Mouse (Mus musculus): Measurements from ENCODE around the gene Fthl17b. TPM values are rescaled to one million over a fixed set of nuclear protein-coding genes. Genes with fewer than 3 reads are reported as not detected.
"Not testable (repeated sequence)": the region's sequence is repeated elsewhere in the genome, so short reads cannot be mapped to it uniquely, and the experiment has no call there.

Fthl17b gene
- polyA plus RNA-seq (2015; fragmentation: Nextera tagmentation; extraction: Ambion mirVana): not detected in 2 replicates

DNA sequence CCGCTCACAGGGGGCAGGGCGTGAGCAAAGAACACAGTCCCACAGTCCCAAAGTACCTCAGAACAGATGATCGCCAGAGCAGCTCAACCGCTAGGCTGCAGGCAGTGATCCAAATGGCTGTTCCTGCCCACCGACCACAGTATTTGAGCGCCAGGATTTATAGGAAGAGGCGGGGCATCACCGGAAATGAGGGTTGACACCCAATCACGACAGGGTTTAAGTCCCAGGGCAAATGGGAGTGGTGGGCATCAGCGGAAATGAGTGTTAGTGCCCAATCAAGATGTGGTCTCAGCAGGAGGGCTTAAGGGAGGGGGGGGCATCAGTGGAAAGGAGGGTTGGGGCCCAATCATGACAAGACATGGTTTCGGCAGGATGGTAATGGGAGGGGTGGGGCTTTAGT, at the start of gene Fthl17b:
TSS of gene Fthl17b (minus strand) at position 101 of the 400 bp plus-strand sequence.
- not testable (repeated sequence) for H3K9me3 ChIP-seq (replicated peaks); H3K4me3 ChIP-seq (replicated peaks); H3K9ac ChIP-seq (replicated peaks); H3K27ac ChIP-seq (replicated peaks); H3K4me1 ChIP-seq; ATAC-seq (ENCODE audit: low FRiP score); H3K36me3 ChIP-seq; H3K4me2 ChIP-seq; H3K27me3 ChIP-seq (replicated peaks)
- 96% methylated on average over 4 of the region's 11 CpGs for WGBS

DNA sequence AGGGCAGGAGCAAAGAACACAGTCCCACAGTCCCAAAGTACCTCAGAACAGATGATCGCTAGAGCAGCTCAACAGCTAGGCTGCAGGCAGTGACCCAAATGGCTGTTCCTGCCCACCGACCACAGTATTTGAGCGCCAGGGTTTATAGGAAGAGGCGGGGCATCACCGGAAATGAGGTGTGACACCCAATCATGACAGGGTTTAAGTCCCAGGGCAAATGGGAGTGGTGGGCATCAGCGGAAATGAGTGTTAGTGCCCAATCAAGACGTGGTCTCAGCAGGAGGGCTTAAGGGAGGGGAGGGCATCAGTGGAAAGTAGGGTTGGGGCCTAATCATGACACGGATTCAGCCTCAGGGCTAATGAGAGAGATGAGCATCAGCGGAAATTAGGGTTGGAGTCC, 23.9 kb upstream of the Fthl17b start, which contains the start of gene Fthl17d:
TSS of gene Fthl17d (minus strand) at position 101 of the 400 bp plus-strand sequence.
- H3K27me3 ChIP-seq (replicated peaks); H3K4me1 ChIP-seq; H3K27ac ChIP-seq (replicated peaks); H3K4me2 ChIP-seq; H3K9ac ChIP-seq (replicated peaks); H3K9me3 ChIP-seq (replicated peaks); H3K36me3 ChIP-seq; ATAC-seq (ENCODE audit: low FRiP score); H3K4me3 ChIP-seq (replicated peaks): not testable (repeated sequence)
- no CpG with 5 or more reads among the region's 9 CpGs for WGBS

DNA sequence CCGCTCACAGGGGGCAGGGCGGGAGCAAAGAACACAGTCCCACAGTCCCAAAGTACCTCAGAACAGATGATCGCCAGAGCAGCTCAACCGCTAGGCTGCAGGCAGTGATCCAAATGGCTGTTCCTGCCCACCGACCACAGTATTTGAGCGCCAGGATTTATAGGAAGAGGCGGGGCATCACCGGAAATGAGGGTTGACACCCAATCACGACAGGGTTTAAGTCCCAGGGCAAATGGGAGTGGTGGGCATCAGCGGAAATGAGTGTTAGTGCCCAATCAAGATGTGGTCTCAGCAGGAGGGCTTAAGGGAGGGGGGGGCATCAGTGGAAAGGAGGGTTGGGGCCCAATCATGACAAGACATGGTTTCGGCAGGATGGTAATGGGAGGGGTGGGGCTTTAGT, 13.7 kb upstream of the Fthl17b start, which contains the start of gene Fthl17c:
TSS of gene Fthl17c (minus strand) at position 101 of the 400 bp plus-strand sequence.
- not testable (repeated sequence) for H3K4me2 ChIP-seq; H3K4me3 ChIP-seq (replicated peaks); H3K36me3 ChIP-seq; H3K9ac ChIP-seq (replicated peaks); ATAC-seq (ENCODE audit: low FRiP score); H3K9me3 ChIP-seq (replicated peaks); H3K4me1 ChIP-seq; H3K27ac ChIP-seq (replicated peaks); H3K27me3 ChIP-seq (replicated peaks)
- no CpG with 5 or more reads among the region's 11 CpGs for WGBS

DNA sequence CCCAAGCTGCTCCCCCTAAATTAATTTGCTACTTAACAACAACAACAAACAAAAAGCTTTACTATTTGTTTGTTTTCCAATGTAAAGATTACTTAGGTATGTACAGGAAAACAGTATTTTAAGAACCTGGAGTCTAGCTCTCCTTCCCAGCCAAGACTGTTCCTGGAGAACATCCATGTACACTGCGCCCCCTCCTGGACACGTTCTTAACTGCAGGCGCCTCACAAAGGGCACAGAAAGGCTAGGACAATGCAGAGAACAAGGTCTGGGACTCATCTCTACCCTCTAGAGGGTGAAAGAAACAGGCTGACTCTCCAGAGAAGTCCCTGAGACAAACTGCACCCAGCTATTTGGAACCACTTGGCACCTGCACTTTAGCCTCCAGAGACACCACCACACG, 1.8 kb upstream of the Fthl17b start:
- not testable (repeated sequence) for H3K9ac ChIP-seq (replicated peaks); H3K4me1 ChIP-seq; H3K27ac ChIP-seq (replicated peaks); H3K9me3 ChIP-seq (replicated peaks); H3K4me2 ChIP-seq; ATAC-seq (ENCODE audit: low FRiP score); H3K4me3 ChIP-seq (replicated peaks); H3K27me3 ChIP-seq (replicated peaks); H3K36me3 ChIP-seq
- 50% methylated on average over 4 of the region's 4 CpGs for WGBS

DNA sequence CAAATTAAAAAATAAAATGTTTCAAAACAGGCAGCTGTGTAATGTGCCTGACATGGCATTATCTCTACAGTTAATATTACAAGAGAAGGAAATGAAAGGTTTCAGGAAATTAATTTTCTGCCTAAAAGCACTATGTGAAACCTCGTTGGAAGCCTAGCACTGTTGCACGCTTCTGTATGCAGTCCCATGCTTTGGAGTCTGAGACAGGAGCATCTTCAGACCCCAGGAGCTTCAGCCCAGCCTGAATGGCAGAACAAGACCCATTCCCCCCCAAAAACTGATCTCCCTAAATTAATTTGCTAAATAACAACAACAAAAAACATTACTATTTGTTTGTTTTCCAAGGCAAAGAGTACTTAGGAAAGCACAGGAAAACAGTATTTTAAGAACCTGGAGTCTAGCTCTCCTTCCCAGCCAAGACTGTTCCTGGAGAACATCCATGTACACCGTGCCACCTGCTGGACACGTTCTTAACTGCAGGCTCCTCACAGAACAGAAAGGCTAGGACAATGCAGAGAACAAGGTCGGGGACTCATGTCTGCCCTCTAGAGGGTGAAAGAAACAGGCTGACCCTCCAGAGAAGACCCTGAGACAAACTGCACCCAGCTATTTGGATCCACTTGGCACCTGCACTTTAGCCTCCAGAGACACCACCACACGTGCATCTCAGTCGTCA, 14.5 kb downstream of the Fthl17b start:
- not testable (repeated sequence) for H3K36me3 ChIP-seq; H3K27me3 ChIP-seq (replicated peaks); H3K4me3 ChIP-seq (replicated peaks); H3K4me2 ChIP-seq; H3K9ac ChIP-seq (replicated peaks); H3K27ac ChIP-seq (replicated peaks); H3K4me1 ChIP-seq; H3K9me3 ChIP-seq (replicated peaks)
- ATAC-seq (ENCODE audit: low FRiP score): peak; percentile 89
- 18% methylated on average over 7 of the region's 7 CpGs for WGBS

DNA sequence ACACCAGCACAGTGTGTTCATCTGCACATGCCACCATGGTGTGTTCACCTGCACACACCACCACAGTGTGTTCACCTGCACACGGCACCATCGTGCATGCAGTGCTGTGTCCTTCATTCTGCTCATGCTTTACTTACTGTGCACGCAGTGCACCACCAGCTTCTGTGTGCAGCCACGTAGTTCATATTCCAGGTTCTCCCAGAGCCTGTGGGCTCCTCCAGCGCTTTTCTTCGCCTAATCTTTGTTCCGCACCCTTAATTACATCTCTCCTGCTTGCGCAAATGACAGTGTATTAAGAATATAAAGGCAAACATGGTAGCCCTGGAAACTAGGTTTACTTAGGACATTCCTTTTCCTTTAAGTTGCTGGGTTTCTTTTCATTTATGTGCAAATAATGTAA, 18.7 kb downstream of the Fthl17b start:
- H3K27me3 ChIP-seq (replicated peaks): no peaks in the 10 kb centered on the region
- ATAC-seq (ENCODE audit: low FRiP score): no peak
- no peak overlapping the region for H3K9ac ChIP-seq (replicated peaks)
- H3K9me3 ChIP-seq (replicated peaks): no peaks in the 10 kb centered on the region
- no peak overlapping the region for H3K4me2 ChIP-seq
- no peak overlapping the region for H3K4me3 ChIP-seq (replicated peaks)
- no peak overlapping the region for H3K27ac ChIP-seq (replicated peaks)
- 82% methylated on average over 8 of the region's 8 CpGs for WGBS
- H3K4me1 ChIP-seq: no peaks in the 10 kb centered on the region
- H3K36me3 ChIP-seq: no peaks in the 10 kb centered on the region

DNA sequence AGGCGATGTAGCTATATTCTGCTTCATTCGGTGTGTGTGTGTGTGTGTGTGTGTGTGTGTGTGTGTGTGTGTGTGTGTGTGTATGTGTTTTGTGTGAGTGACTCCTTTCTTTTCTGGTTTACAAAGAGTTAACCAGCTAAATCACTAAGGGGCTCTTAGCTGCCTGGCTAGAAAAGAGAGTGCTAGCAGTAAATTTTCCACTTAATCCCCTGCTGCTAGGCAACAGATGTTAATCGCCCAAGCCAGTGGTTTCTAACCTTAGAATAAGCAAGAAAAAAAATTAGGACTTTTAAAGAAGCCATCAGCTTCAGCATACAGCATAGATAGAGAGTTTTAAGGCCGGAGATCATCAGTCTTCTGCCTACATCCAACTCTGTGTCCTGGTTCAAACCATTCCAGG, 35.5 kb downstream of the Fthl17b start:
- 27% methylated on average over 4 of the region's 4 CpGs for WGBS
- H3K4me2 ChIP-seq: no peak overlapping the region
- H3K9ac ChIP-seq (replicated peaks): no peak overlapping the region
- no peaks in the 10 kb centered on the region for H3K36me3 ChIP-seq
- peak; percentile 50; the same call in 1 of the 2 replicates for ATAC-seq (ENCODE audit: low FRiP score)
- H3K4me1 ChIP-seq: no peaks in the 10 kb centered on the region
- H3K27me3 ChIP-seq (replicated peaks): no peaks in the 10 kb centered on the region
- H3K9me3 ChIP-seq (replicated peaks): no peaks in the 10 kb centered on the region
- no peak overlapping the region for H3K27ac ChIP-seq (replicated peaks)
- H3K4me3 ChIP-seq (replicated peaks): no peak overlapping the region

DNA sequence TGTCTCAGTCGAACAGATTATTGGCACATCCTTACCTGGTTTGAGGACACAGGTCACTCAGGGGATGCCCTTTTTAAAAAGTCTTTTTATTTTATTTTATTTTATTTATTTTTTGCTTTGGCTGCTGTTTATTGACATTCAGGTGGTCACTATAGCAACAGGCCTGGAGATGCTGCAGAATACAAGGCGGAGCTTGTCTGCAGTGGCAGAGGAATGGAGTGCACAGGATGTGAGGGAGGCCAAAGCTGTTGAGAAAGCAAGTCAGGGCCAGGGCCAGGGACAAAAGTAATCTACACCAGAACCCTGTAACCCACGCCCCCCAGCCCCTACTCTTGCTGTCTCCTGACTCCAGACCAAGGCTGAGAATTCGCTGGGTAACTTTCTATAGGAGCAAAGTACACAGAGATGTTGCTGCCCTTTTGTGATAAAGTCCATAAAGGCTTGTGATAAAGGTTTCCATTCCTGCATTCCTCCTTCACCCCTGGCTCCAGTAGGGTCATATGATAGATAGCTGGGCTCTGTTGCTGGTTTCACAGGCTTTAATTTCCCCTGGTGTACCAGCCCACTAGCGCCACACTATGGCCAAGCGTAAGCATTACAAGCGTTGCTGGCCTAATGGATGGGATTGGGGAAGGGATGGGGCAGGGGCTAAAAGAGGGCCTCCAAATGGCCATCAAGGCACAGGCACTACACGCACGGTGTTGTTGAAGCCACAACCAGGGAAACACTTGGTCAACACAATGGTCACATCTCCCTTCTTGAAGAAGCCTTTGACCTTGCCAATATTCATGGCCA, 40.8 kb downstream of the Fthl17b start:
- Histone ChIP-seq H3K4me1 (no peaks in the 10 kb centered on the region), H3K9me3 (replicated peaks) (no peaks in the 10 kb centered on the region), H3K27me3 (replicated peaks) (no peaks in the 10 kb centered on the region), H3K4me2 (no peak overlapping the region), H3K36me3 (no peaks in the 10 kb centered on the region), H3K27ac (replicated peaks) (no peak overlapping the region), H3K9ac (replicated peaks) (no peak overlapping the region), H3K4me3 (replicated peaks) (no peak overlapping the region)
- ATAC-seq (ENCODE audit: low FRiP score): peak; percentile 53; the same call in 1 of the 2 replicates
- 56% methylated on average over 9 of the region's 9 CpGs for WGBS

DNA sequence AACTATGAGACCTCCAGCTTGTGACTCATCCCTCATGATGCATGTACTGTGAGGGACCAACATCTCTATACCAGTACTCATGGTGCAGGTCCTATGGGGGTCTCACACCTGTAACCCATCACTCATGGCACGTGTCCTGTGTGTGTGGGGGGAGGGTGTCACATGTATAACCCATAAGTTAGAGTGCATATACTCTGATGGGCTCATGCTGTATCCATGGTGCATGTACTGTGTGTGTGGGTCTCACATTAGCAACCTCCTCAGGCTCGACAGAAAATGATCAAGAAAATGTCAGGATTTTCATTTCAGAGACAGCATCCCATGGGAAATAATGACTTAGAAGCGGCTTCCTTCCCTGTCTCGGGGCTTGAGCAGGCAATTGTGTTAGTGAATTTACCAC, 41.7 kb downstream of the Fthl17b start:
- H3K36me3 ChIP-seq: no peaks in the 10 kb centered on the region
- ATAC-seq (ENCODE audit: low FRiP score): no peak
- H3K4me2 ChIP-seq: no peak overlapping the region
- WGBS: 75% methylated on average over 4 of the region's 4 CpGs
- H3K9ac ChIP-seq (replicated peaks): no peak overlapping the region
- H3K27ac ChIP-seq (replicated peaks): no peak overlapping the region
- H3K9me3 ChIP-seq (replicated peaks): no peaks in the 10 kb centered on the region
- no peak overlapping the region for H3K4me3 ChIP-seq (replicated peaks)
- H3K4me1 ChIP-seq: no peaks in the 10 kb centered on the region
- H3K27me3 ChIP-seq (replicated peaks): no peaks in the 10 kb centered on the region

Other genes starting within 250 kb of the Fthl17b start
- gene Ssx9, start 214.5 kb downstream of the Fthl17b start, polyA plus RNA-seq (2015; fragmentation: Nextera tagmentation; extraction: Ambion mirVana): not detected in 2 replicates
- not detected in 2 replicates for gene Ssxb5, start 159.3 kb downstream of the Fthl17b start, polyA plus RNA-seq (2015; fragmentation: Nextera tagmentation; extraction: Ambion mirVana)
- not detected in 2 replicates for gene Gm6592, start 119.0 kb downstream of the Fthl17b start, polyA plus RNA-seq (2015; fragmentation: Nextera tagmentation; extraction: Ambion mirVana)
- gene Gm5751, start 88.7 kb downstream of the Fthl17b start, polyA plus RNA-seq (2015; fragmentation: Nextera tagmentation; extraction: Ambion mirVana): not detected in 2 replicates
- gene B630019K06Rik, start 70.6 kb downstream of the Fthl17b start, polyA plus RNA-seq (2015; fragmentation: Nextera tagmentation; extraction: Ambion mirVana): 26.4 and 28.3 TPM in 2 replicates
- not detected in 2 replicates for gene Fthl17c, start 13.6 kb upstream of the Fthl17b start, polyA plus RNA-seq (2015; fragmentation: Nextera tagmentation; extraction: Ambion mirVana)
- not detected in 2 replicates for gene Fthl17d, start 23.8 kb upstream of the Fthl17b start, polyA plus RNA-seq (2015; fragmentation: Nextera tagmentation; extraction: Ambion mirVana)
- gene Fthl17e, start 70.5 kb upstream of the Fthl17b start, polyA plus RNA-seq (2015; fragmentation: Nextera tagmentation; extraction: Ambion mirVana): not detected in 2 replicates
- not detected in 2 replicates for gene Fthl17f, start 100.0 kb upstream of the Fthl17b start, polyA plus RNA-seq (2015; fragmentation: Nextera tagmentation; extraction: Ambion mirVana)
- not detected in 2 replicates for gene 4930402K13Rik, start 141.6 kb upstream of the Fthl17b start, polyA plus RNA-seq (2015; fragmentation: Nextera tagmentation; extraction: Ambion mirVana)
- gene Lancl3, start 236.9 kb upstream of the Fthl17b start, polyA plus RNA-seq (2015; fragmentation: Nextera tagmentation; extraction: Ambion mirVana): 2.8 and 3.1 TPM in 2 replicates

Measured in neural tube, embryonic 15.5 days (tissue).